Mouse (Mus musculus): ENCODE data around the gene 4922502D21Rik. TPM values are rescaled to one million over a fixed set of nuclear protein-coding genes. Genes with fewer than 3 reads are reported as not detected.

The 4922502D21Rik gene
- polyA plus RNA-seq, 1 experiment from 2014 or later, result not detected

GRCm38 (mm10) chr6:129284384-129285104, 47.1 kb downstream of the 4922502D21Rik start:
- ATAC-seq (ENCODE audit: low FRiP score), result no peak
- Histone ChIP-seq H3K4me2 (replicated peaks) (no peak overlapping the region), H3K9me3 (replicated peaks) (no peaks in the 10 kb centered on the region), H3K27ac (no peak overlapping the region), H3K27me3 (no peaks in the 10 kb centered on the region), H3K36me3 (no peaks in the 10 kb centered on the region), H3K9ac (no peak overlapping the region), H3K4me1 (no peaks in the 10 kb centered on the region), H3K4me3 (no peak overlapping the region)
- WGBS, result 88% methylated on average over 7 of the region's 7 CpGs

- no peaks in the 10 kb centered on the region for H3K4me1 ChIP-seq
- no peak overlapping the region for H3K9ac ChIP-seq
- H3K4me3 ChIP-seq, result no peak overlapping the region
- H3K27ac ChIP-seq, result no peak overlapping the region
- no peak for ATAC-seq (ENCODE audit: low FRiP score)
- no peaks in the 10 kb centered on the region for H3K9me3 ChIP-seq (replicated peaks)
- no peak overlapping the region for H3K4me2 ChIP-seq (replicated peaks)
- H3K27me3 ChIP-seq, result no peaks in the 10 kb centered on the region
- WGBS, result 72% methylated on average over 3 of the region's 3 CpGs
- H3K36me3 ChIP-seq, result no peaks in the 10 kb centered on the region
These were observed 48.3 kb downstream of the 4922502D21Rik start for GRCm38 (mm10) chr6:129283271-129283670.

GRCm38 (mm10) chr6:129276483-129276882, 55.1 kb downstream of the 4922502D21Rik start:
- Histone ChIP-seq H3K4me3 (no peak overlapping the region), H3K4me2 (replicated peaks) (no peak overlapping the region), H3K27ac (no peak overlapping the region), H3K9me3 (replicated peaks) (no peaks in the 10 kb centered on the region), H3K9ac (no peak overlapping the region), H3K27me3 (no peaks in the 10 kb centered on the region), H3K36me3 (no peaks in the 10 kb centered on the region), H3K4me1 (no peaks in the 10 kb centered on the region)
- no peak for ATAC-seq (ENCODE audit: low FRiP score)
- WGBS, result 93% methylated on average over 2 of the region's 2 CpGs

- Histone ChIP-seq H3K4me3 (no peak overlapping the region), H3K4me1 (no peaks in the 10 kb centered on the region), H3K36me3 (no peaks in the 10 kb centered on the region), H3K27me3 (no peaks in the 10 kb centered on the region), H3K4me2 (replicated peaks) (no peak overlapping the region), H3K9me3 (replicated peaks) (no peaks in the 10 kb centered on the region), H3K27ac (no peak overlapping the region), H3K9ac (no peak overlapping the region)
- WGBS, result 69% methylated on average over 3 of the region's 3 CpGs
- ATAC-seq (ENCODE audit: low FRiP score), result no peak
These were observed 55.9 kb downstream of the 4922502D21Rik start for GRCm38 (mm10) chr6:129275624-129276203.

- H3K4me1 ChIP-seq, result no peaks in the 10 kb centered on the region
- ATAC-seq (ENCODE audit: low FRiP score), result no peak
- H3K4me3 ChIP-seq, result no peak within 1 kb of the TSS
- no peak within 1 kb of the TSS for H3K9ac ChIP-seq
- no peaks in the 10 kb centered on the region for H3K27me3 ChIP-seq
- no peak within 1 kb of the TSS for H3K4me2 ChIP-seq (replicated peaks)
- H3K27ac ChIP-seq, result no peak within 1 kb of the TSS
- H3K9me3 ChIP-seq (replicated peaks), result no peaks in the 10 kb centered on the region
- 78% methylated on average over 9 of the region's 9 CpGs for WGBS
- no peaks in the 10 kb centered on the region for H3K36me3 ChIP-seq
These were observed 56.4 kb downstream of the 4922502D21Rik start, which contains the start of gene Cd69 for GRCm38 (mm10) chr6:129275220-129275619. Gene Cd69 (minus strand): TSS chr6:129275436.

GRCm38 (mm10) chr6:129274476-129274875, 57.1 kb downstream of the 4922502D21Rik start:
- 82% methylated on average over 2 of the region's 2 CpGs for WGBS
- Histone ChIP-seq H3K27ac (no peak overlapping the region), H3K36me3 (no peaks in the 10 kb centered on the region), H3K9me3 (replicated peaks) (no peaks in the 10 kb centered on the region), H3K4me1 (no peaks in the 10 kb centered on the region), H3K4me3 (no peak overlapping the region), H3K9ac (no peak overlapping the region), H3K4me2 (replicated peaks) (no peak overlapping the region), H3K27me3 (no peaks in the 10 kb centered on the region)
- ATAC-seq (ENCODE audit: low FRiP score), result no peak

- no peaks in the 10 kb centered on the region for H3K9me3 ChIP-seq (replicated peaks)
- H3K4me1 ChIP-seq, result no peaks in the 10 kb centered on the region
- WGBS, result 83% methylated on average over 3 of the region's 3 CpGs
- no peaks in the 10 kb centered on the region for H3K36me3 ChIP-seq
- no peaks in the 10 kb centered on the region for H3K27me3 ChIP-seq
- no peak overlapping the region for H3K9ac ChIP-seq
- no peak overlapping the region for H3K27ac ChIP-seq
- H3K4me3 ChIP-seq, result no peak overlapping the region
- H3K4me2 ChIP-seq (replicated peaks), result no peak overlapping the region
- no peak for ATAC-seq (ENCODE audit: low FRiP score)
These were observed 57.9 kb downstream of the 4922502D21Rik start for GRCm38 (mm10) chr6:129273662-129274061.

Other genes starting within 250 kb of the 4922502D21Rik start
- not detected in 2 replicates for gene Clec2e, start 230.9 kb downstream of the 4922502D21Rik start, polyA plus RNA-seq (2016; fragmentation: Nextera tagmentation; extraction: Ambion mirVana)
- not detected in 2 replicates for gene Clec2d, start 151.2 kb downstream of the 4922502D21Rik start, polyA plus RNA-seq (2016; fragmentation: Nextera tagmentation; extraction: Ambion mirVana)
- 0.22 TPM in 1 of 2 replicates, not detected in the other for gene Cd69, start 56.4 kb downstream of the 4922502D21Rik start, polyA plus RNA-seq (2016; fragmentation: Nextera tagmentation; extraction: Ambion mirVana)
- gene Clec12a, start 10.9 kb upstream of the 4922502D21Rik start, polyA plus RNA-seq (2016; fragmentation: Nextera tagmentation; extraction: Ambion mirVana), result 0.38 and 0.40 TPM in 2 replicates
- gene Clec12b, start 54.1 kb upstream of the 4922502D21Rik start, polyA plus RNA-seq (2016; fragmentation: Nextera tagmentation; extraction: Ambion mirVana), result 0.17 TPM in 1 of 2 replicates, not detected in the other
- 4.8 TPM in 2 replicates for gene Clec1b, start 65.5 kb upstream of the 4922502D21Rik start, polyA plus RNA-seq (2016; fragmentation: Nextera tagmentation; extraction: Ambion mirVana)
- gene Clec9a, start 77.1 kb upstream of the 4922502D21Rik start, polyA plus RNA-seq (2016; fragmentation: Nextera tagmentation; extraction: Ambion mirVana), result 0.12 and 0.16 TPM in 2 replicates
- 0.98 and 1.2 TPM in 2 replicates for gene Clec1a, start 120.2 kb upstream of the 4922502D21Rik start, polyA plus RNA-seq (2016; fragmentation: Nextera tagmentation; extraction: Ambion mirVana)
- 0.07 TPM in 1 of 2 replicates, not detected in the other for gene Olr1, start 175.4 kb upstream of the 4922502D21Rik start, polyA plus RNA-seq (2016; fragmentation: Nextera tagmentation; extraction: Ambion mirVana)
- not detected in 2 replicates for gene Tmem52b, start 180.8 kb upstream of the 4922502D21Rik start, polyA plus RNA-seq (2016; fragmentation: Nextera tagmentation; extraction: Ambion mirVana)
- 105 and 106 TPM in 2 replicates for gene Gabarapl1, start 201.4 kb upstream of the 4922502D21Rik start, polyA plus RNA-seq (2016; fragmentation: Nextera tagmentation; extraction: Ambion mirVana)
- gene Klre1, start 246.1 kb upstream of the 4922502D21Rik start, polyA plus RNA-seq (2016; fragmentation: Nextera tagmentation; extraction: Ambion mirVana), result not detected in 2 replicates